Mouse (Mus musculus) 416B (cell line): ENCODE measurements at regions not wholly inside any gene's neighbourhood (a gene's known extent, or its start where the extent isn't known, plus 50 kb on each side); places are given as distances from the start of the nearest gene placed in this dataset.
"Not testable (repeated sequence)": the region's sequence is repeated elsewhere in the genome, so short reads cannot be mapped to it uniquely, and the experiment has no call there.

ENCODE experiments used
- DNase-seq: peaks from one replicate; pipeline ENCODE4 v3.0.0; 2011; ENCODE audit warnings: low read depth

DNA sequence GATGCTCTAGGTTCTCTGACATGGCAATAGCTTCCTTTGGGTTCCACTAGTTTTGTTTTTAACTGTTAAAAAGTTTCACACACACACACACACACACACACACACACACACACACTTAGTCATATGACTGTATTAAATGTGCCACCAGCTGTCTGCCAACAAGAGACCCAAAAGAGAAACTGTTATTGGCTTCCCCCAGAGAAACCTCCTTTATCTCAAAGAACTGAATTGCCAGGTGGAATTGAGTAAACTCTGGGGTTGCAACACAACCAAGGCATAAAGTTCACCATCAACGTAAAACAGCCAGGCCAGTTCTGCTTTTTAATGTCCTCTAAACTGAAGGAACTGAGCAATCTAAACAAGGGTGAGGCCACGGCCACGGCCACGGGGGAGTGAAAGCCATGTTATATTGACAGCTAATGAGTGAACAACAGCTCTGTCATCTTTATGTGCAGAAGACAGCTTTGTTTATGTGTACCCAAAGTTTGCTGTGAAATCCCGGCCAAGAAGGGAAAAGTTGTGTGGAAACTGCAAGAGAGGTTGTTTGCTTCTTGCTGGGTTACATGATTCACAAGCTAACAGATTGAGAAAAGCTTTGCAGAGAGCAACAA, 69.3 kb downstream of the Btg1 start:
- peak; percentile 85 for DNase-seq

DNA sequence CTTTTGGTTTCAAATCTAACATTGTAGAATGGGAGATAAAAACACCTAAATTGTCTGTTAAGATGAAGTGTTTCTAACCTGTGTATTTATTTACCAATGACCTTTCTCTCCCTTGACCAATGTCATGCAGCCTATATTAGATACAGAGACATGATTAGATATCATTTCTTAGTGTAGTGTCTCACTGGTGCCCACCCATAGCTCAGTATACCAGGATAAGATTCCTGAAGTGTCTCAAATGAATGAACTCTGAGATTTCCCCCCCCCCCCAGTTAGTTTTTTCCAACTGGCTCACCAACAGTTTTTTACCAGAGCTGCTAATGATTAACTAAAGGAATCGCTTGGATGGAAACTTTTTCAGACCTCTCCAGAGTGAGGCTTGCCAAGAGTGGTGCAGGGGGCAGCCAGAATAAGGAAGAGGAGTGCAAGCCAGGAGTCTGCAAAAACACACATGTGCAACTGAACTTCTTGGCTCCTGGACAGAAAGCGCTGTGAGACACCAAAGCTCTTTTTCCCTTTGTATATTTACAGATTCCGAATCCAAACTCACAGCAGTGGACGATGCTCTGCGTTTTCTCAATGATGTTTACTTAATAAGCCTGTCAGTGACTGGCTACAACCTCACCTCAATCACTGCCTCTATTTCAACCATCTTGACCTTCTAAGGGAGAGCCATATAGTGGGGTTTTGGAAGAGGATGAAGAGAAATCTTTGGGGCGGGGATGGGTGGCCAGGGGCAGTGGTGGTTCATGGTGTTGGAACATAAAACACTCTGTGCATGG, 70.0 kb downstream of the Btg1 start:
- no peak for DNase-seq

DNA sequence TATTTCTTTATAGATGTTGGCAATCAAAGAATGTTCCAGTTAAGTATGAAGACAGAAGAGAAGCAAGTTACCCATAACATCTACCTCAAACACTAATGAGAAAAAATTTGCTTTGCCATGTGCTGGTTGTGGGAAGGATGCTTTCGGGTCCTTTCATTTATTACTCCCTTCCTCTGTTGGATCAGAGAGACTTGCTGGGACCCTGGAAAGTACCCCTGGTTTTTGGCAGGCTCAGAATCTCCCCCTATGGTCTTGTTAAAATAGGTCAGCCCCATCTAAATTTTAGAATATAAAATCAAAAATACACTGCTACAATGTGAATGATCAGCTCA, 70.6 kb downstream of the Btg1 start:
- no peak for DNase-seq

DNA sequence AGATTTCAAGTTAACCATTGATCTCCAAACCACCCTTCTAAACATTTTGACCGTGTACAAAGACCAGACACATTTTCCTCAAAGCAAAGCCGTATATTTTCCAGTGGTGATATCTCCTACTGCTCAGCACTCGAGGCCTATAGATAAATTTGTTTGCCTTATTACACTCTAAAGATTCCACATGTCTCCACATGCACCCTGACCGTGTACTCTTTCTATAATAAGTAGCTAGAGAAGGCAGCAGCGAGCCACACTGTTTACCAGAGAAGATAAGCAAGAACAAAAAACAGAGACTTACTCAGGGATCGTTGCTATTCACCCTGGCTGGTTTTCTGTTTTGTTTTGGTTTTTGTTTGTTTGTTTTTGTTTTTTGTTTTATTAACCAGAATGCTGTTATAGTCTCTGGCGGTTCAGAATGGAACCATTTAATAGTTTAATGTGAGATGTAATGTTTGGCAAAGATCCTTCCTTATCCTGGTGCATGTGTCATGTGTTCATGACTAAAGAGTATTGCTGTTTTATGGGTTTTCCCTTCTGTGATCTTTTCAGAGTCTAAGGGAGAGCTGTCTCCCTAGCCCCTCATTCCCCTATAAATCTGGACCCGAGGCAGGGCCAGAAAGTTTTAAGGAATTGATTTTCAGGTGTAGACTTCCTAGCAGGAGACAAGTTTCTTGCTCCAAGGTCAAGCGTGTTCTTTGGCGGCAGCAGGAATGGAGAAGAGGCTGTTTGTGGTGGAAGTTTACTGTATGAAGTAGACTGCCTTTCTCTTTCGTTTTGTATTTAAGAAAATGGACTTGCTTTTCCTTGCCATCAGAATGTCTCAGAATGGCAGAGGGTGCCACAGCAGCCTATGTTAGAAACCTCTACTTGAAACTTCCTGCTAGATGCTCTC, 73.4 kb downstream of the Btg1 start:
- no peak for DNase-seq

DNA sequence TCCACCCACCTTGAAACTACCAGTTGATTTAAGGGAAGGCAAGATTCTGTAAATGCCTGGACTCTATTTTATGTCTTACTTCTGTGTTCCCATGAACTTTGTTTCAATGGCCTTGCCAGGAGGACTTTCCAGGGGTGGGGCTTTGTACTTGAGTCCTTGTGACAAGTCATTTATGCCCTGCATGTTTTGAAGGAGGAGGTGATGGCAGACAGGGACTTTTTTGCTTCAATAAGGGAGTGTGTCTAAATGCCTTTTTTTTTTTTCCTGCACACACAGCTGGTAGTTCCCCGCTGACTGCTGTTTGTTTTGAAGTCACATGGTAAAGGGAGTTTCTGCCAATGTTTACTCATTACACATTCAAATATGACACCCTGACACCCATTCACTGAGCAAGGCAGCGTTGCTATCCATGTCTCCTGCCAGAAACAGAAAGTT, 74.1 kb downstream of the Btg1 start:
- no peak for DNase-seq

DNA sequence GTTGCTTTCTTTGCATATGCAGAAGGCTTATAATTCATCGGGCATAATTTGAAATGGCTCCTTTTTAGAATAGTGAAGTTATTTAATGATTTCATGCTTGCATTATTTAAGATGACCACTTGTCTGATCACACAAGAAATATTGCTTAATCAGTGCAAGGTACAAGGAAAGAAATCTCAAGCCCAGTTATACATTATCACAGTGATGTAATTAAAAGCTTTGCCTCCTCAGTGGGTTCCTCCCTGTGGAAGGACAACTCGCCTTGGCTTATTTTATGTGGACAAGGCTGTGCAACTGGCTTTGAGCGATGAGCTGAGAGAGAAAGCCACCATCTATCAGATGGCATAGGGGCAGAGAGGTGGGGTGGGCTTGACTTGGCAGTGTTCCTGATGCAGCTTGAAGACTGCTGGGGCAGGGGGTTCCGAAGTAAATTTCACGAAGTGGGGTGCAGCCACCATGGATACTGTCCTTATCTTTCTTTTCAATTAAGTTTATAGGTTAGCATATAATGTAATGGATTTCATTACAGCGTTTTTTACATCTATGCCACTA, 74.6 kb downstream of the Btg1 start:
- no peak for DNase-seq

DNA sequence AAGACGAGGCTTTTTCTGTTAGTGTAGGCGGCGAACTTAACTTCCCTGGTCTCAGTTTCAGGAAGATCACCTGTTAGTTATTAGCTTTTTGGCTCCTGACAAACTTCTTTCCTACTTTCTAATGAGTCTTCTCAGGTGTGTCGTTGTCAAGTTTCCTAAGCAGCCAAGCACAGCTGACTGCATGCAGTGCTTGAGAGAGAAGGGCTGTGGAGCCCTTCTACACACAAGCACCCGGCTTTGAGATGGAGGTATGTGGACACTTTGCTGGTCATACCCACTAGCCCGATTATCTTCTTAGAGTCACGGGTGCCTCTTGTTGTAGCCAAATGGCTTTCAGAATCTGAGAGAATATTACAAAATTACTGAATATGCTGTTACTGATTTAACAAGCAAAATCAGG, 76.0 kb downstream of the Btg1 start:
- DNase-seq, result no peak

DNA sequence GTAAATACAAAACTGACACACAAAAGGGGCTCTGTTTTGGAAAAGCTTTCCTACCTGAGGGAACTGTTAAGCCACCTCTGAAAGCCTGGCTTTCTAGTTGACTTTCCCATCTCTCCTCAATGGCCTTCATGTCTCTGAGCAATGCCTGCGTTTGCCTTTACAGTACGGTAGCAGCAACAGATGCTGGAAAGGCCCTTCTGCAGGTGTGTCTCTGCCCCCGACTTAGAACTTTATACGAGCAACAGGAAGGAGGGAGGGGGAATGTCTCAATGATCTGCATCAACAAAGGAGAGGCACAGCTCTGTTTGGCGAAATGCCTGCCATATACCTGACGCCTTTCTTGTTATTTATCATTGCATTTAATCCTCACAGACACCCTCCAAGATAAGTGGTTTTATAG, 77.0 kb downstream of the Btg1 start:
- no peak for DNase-seq

DNA sequence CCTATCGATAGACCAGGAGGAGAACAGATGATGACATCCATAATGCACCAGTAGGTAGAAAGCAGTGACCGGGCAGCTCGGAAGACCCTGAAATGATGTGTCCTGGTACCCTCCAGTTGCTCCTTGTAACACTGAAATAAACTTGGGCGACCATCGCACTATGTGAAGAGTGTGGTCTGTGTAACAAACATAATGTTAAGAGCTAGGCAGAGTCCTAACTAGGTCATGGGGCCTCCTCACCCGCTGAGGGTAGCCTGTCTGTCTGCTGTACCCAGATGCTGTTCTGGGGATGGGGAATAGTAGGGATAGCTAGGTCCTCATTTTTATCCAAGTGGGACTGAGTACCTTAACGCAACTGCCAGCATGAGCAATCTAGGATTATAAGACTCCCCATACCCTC, 79.8 kb downstream of the Btg1 start:
- no peak for DNase-seq

DNA sequence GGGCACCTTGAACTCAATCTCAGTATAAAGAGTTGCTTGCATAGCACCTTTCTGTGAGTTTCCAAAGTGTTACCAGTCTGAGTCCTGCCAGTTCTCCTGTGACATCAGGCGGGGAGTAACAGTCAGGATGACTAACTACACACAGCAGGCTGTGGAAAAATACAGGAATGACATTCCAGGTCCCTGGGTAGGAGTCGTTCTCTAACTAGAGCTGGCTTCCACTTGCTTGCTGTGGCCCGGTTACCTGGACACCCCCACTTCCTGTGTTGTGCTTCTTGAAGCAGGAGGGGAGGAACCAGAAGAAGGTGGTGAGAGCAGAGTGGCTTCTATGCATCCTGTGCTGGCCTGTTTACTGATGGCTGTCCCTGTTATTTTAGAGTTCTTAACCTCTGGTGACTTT, 81.0 kb downstream of the Btg1 start:
- no peak for DNase-seq

DNA sequence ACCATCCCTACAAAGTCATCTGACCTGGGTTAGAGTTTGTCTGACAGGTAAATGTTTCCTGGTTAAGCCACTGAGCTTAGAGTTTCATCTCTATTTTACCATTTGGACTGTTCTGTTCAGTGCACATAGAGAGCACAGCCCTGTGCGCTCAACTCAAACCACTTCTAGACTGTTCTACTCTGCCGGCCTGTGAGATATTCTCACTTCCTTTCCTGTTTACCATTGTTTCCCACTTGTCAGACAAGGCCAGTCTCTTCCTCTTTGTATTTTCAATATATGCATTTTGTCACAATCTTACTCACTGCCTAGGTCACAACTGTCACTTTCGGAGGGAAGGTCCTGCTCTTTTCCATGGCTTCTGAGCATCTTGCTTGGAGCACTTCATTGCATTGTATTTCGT, 89.8 kb downstream of the Btg1 start:
- DNase-seq, result no peak

DNA sequence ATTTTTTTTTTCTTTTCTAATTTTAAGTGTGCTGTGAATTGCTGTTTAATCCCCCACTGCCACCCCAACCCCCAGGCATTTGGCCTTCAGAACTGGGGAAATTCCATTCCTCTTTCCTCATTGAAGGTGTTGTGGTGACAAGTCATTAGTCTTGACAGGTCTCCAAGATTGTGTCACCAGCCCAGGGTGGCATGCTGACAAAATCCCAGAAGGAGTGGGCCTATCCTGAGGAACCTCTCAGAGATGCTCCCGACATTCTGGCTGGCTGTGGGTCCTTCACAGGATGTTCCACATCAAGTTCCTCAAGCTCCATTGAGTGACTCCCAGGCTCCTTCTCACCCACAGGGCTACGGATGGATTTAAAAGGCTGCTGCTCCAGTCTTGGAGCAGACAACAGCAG, 91.7 kb downstream of the Btg1 start:
- no peak for DNase-seq

DNA sequence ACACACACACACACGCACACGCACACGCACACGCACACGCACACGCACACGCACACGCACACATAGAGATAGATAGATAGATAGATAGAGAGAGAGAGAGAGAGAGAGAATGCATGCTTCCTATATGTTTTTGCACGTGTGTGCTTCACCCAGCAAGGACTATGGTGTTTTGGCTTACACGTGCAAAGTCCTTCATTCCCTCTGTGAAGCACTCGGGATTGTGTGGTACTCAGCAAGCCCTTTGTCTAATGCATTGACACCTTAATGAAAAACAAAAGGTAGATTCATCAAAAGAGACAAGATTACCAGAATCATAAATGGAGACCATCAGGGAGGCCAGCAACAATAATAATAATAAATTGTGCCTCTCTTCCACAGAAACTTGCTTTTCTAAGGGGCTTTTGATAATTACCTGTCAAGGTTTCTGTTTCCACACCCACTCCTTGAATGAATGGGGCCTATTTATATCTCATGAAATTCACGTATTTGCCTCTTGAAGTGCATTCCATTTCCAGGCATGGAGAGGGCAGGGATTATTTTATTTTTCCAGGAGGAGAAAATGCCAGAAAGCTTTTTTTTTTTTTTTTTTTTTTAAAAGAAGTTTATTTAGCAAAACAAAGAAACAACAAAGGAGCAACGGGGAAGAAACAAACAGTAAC, 93.0 kb downstream of the Btg1 start:
- DNase-seq, result no peak

DNA sequence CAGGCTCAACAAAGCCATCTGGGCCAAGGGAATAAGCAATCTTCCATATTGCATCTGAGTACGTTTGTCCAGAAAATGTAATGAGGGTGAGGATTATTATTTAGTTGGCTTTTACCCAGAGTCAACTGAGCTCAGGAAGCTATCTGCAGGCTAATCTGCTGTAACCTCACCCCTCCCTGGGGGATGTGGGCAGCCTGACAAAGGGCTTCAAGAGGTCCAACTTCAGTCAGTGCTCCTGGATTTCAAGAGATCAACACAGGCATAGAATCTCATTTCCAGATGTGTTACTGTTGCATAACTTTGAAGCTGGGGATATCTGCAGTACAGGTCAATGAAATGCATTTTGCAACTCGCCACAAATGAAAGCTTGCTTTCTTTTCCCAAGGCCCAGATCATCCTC, 95.2 kb downstream of the Btg1 start:
- DNase-seq, result no peak

DNA sequence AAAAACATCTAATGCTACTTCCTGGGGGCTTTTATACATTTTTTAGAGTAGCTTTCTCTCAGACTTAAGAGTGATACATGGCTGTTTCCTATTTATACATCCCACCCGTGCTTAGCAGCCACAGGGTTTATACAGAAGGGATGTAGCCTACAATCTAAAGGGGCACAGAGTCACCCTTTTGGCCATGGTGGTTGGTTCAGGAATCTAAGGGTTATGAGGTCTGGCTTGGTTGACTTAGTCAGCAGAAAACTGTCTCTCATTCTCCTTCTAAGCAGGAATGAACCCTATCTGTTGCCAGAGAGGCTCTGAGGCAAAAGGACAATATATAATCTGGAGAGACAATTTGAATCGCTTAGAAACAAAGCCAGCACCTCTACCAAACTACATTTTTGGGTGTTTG, 97.9 kb downstream of the Btg1 start:
- DNase-seq, result no peak

DNA sequence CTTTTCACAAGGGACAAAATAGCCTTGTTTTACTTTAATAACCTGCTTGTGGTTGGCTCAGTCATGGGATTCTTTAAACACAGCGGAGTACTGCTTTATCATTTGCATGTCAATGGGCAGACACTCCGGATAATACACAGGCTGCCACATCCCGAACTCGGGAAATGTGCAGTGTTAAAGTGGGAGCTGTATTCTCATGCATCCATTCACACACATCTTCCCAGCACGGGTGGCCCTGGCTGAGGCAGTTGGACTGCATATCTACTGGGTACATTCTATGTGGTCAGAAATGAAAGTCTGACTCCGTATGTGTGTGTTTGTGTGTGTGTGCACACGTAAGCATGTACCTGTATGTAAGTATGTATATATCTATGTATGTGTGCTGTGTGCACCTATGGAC, 100.5 kb downstream of the Btg1 start:
- DNase-seq, result no peak

DNA sequence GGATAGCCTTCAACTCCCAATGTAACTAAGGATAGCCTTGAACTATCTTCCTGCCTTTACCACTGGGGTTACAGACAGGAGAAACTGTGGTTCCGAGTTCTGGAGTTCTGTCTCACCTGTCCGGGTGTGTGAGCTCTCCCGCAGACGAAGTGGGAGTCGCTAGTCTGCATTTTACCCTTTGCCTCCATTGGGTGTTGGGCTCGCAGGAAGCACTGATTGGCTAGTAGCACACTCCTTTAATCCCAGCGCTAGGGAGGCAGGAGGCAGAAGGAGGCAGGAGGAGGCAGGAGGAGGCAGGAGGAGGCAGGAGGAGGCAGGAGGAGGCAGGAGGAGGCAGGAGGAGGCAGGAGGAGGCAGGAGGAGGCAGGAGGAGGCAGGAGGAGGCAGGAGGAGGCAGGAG, 101.9 kb downstream of the Btg1 start:
- DNase-seq, result not testable (repeated sequence)

DNA sequence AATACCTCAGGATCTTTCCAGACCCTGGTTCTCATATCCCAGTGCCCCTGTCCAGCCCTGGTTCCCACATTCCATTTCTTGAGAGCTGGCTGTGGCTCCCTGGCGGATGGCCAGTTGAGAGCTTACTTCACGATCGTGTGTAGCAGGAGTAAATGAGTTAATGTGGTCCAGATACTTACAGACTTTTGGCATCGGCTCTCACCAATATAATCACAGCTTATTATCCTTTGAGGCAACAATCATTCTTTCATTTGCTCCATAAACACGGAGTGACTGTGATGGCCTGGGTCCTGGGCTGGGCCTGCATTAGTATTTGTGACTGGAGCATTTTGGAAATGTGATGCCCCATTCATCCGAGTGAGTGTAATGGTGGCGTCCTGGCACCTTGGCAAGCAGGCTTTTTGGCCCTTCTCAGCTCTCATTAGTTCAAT, 103.5 kb downstream of the Btg1 start:
- DNase-seq, result no peak

DNA sequence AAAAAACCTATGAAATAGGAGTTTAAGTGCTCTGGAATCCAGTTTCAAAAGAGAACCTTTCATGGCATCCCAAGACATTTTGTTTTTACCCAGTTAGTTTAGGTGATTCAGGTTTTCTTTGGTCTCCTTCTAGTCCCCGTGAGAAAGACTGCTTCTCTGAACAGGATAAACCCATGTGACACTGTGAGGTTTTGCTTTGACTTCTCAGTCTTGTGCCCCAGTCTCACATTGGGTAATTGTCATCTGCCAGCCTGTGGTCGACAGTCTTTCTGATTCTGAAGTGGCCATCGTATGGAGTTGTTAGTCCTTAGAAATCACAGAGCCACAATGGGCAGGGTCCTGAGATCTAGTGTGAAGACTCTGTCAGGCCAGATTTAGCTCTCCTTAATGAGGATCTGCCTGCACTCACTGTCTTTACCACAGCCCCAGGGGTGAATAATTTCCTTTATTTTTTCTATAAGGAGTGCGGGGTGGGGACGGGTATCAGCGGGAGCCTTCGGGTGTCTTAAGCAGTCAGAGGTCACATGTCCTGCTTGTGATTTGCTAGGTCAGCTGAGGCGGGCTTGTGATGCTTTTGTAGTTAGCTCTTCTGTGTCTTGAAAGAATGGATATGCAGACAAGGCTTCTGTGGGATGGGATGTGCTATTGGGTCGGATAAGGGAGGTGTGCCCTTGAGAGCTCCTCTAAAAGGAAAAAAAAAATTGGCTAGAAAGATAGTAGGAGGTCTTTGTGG, 104.3 kb downstream of the Btg1 start:
- DNase-seq, result no peak

DNA sequence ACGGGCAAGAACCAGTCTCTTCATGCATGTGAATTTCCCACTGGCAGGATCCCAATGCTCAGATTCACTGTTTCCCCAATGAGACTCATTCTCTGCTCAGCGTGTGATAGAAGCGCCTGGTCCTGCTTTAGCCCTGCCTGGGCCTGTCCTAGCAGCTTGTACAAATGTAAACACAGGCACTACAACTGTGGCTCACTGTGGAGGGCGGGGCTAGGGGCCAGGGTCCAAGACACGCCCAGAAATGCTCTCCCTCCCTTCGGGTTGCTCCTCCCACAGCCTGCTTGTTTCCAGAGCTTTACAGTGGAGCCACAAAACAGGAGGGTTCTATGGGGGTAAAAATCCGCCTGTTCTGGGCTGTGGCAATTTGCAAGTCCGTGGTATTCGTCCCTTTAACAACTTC, 105.7 kb downstream of the Btg1 start:
- peak; percentile 24 for DNase-seq

DNA sequence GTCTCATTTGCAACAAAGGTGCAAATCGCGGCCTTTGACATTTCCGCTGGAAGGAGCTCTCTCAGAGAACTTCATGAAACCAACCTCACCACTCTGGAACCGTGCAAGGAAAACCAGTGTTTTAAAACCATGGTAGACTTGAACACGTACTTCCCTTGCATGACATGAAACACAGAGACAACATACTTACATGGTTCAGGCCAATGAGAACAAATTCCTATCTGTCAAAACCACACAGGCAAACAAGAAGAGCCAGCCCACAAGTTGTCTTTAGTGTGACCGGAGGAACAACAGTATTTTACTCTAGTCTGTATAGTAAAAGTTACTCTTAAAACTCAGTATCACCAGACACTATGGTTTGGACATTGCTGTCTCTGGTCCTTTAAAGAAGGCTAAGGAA, 106.3 kb downstream of the Btg1 start:
- DNase-seq, result no peak
